Mouse (Mus musculus) layer of hippocampus, postnatal 25 days (tissue): ENCODE measurements around the gene Tdpoz5. TPM values are rescaled to one million over a fixed set of nuclear protein-coding genes. Genes with fewer than 3 reads are reported as not detected.
"Not testable (repeated sequence)": the region's sequence is repeated elsewhere in the genome, so short reads cannot be mapped to it uniquely, and the experiment has no call there.

Source experiments
- DNase-seq, 2 experiments: peaks; one replicate each; pipeline ENCODE4 v3.0.0; 2022; ENCODE audit warnings: mixed read lengths in 2 of 2, low spot score in 1 of 2; ENCODE audit errors: extremely low spot score in 1 of 2
- total RNA-seq, 2 experiments: library from RNA; stranded (reverse); gene quantifications; 2 replicates each; pipeline ENCODE4 v1.2.3; 2021

Gene Tdpoz5
- not detected for total RNA-seq

GRCm38 (mm10) chr3:93961214-93961613 is at the start of gene Tdpoz5:
Gene Tdpoz5, minus strand, starts transcription at chr3:93961314.
- DNase-seq: not testable (repeated sequence)

- not testable (repeated sequence) for DNase-seq
Measured at GRCm38 (mm10) chr3:93968938-93969337, 7.8 kb upstream of the Tdpoz5 start.

GRCm38 (mm10) chr3:93943443-93943842 is 17.7 kb downstream of the Tdpoz5 start, which contains the start of gene Gm9117:
Gene Gm9117, minus strand, starts transcription at chr3:93943543.
- DNase-seq: not testable (repeated sequence)

- not testable (repeated sequence) for DNase-seq
Measured at GRCm38 (mm10) chr3:93938386-93938785, 22.7 kb downstream of the Tdpoz5 start.

Other genes with a start within 250 kb of the Tdpoz5 start
- gene Gm5773, start 188.3 kb downstream of the Tdpoz5 start, total RNA-seq: not detected
- not detected for gene Tdpoz4, start 164.9 kb downstream of the Tdpoz5 start, total RNA-seq
- not detected for gene Tdpoz3, start 135.3 kb downstream of the Tdpoz5 start, total RNA-seq
- not detected for gene Gm9117, start 17.8 kb downstream of the Tdpoz5 start, total RNA-seq
- gene Gm9125, start 93.6 kb upstream of the Tdpoz5 start, total RNA-seq: not detected
- not detected for gene Gm10697, start 111.3 kb upstream of the Tdpoz5 start, total RNA-seq
- gene Gm10696, start 216.9 kb upstream of the Tdpoz5 start, total RNA-seq: not detected
- not detected for gene Gm5286, start 235.4 kb upstream of the Tdpoz5 start, total RNA-seq